Mouse (Mus musculus) adrenal gland, postnatal 36 days (tissue): ENCODE data around the gene Pgpep1. TPM values are rescaled to one million over a fixed set of nuclear protein-coding genes. Genes with fewer than 3 reads are reported as not detected.
A peak's percentile ranks its signal among the peaks of the same experiment; 100 is the strongest.

ENCODE experiments used
- DNase-seq, 2 experiments: peaks; one replicate each; pipeline ENCODE4 v3.0.0; 2021; ENCODE audit warnings: mixed read lengths in 1 of 2
- total RNA-seq, 2 experiments: library from RNA; stranded (reverse); gene quantifications; 2 replicates each; pipeline ENCODE4 v1.2.3; 2021

The Pgpep1 gene
- total RNA-seq, 2 experiments from 2014 or later, result 138 to 139 TPM

GRCm38 (mm10) chr8:70608749-70609367 lies 51.3 kb downstream of the Pgpep1 start, which contains the start of gene Ssbp4:
Gene Ssbp4, minus strand, starts transcription at chr8:70608872.
- DNase-seq, result no peak

DNA sequence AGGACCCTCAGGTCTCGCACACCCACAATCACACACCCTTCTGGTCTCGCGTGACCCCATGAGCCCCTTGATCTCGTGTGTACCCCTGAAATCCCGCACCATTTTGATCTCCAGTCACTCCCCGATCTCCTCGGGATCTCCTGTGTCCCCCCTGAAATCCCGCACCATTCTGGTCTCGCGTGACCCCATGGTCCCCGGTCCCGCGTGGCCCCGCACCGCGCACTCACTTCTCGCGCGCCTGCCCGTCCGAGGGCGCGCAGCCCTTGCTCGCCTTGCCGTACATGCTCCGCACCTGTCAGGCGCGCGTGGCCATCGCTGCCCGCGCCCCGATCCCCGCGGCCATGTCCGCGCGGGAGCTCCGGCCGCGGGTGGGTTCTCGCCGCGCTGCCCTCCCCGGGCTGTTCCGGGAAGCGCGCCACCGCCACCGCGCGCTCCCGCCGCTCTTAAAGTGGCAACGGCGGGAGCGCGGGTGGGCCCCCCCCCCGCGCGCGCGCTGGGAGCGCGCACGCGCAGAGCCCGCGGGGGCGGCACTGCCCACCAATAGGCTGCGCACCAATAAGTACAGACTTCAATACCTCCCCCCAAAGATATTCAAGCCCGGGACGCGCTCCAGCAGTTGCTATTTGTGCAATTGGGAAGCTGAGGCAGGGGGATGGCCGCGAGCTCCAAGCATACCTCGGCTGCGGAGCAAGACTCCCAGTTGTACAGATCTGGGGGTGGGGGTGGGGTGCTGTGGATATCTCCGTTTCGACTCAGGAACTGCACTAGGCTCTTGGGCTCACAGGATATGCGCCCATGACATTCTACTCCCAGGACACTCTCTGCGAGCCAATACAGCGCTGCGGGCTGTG lies 52.1 kb downstream of the Pgpep1 start:
- DNase-seq, result peak in 1 of 2 experiments; percentile 76

- no peak for DNase-seq
Measured at GRCm38 (mm10) chr8:70607603-70607897, 52.6 kb downstream of the Pgpep1 start.

DNA sequence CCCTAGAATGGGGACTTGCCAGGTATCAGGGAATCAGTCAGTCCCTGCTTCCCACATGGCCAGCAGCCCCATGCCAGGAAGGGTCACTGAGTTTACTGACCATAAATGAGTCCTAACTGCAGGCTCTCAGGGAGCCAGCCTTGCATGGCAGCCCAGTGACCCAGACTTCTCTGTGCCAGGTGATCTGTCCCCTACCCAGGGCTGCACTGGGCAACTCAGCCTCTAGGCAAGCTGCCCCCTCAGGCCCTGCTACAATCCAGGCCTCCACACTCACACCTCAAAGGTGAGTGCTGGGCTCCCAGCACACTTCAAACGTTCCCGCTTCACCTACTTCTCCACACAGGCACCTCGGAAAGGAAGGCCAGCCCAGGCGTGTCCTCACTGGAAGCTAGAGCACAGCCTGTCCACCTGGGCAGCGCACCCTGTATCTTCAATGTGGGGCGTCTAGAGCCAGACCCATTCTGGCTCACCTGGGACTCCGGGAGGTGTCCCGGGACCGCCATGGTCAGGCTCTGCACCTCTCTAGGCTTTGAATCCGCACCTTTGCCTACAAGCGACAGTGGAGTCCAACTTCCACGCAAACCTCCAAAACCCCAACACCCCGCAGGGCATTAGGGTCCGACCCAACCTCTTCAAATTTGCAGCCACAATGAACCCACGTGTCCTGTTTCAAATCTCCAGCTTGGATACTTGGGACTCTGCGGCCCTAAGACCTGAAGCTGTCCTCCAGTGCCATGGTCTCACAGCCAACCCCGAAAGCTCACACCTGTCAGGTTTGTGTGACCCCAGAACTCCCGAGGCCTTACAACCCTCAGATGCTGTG lies 53.2 kb downstream of the Pgpep1 start:
- no peak for DNase-seq

DNA sequence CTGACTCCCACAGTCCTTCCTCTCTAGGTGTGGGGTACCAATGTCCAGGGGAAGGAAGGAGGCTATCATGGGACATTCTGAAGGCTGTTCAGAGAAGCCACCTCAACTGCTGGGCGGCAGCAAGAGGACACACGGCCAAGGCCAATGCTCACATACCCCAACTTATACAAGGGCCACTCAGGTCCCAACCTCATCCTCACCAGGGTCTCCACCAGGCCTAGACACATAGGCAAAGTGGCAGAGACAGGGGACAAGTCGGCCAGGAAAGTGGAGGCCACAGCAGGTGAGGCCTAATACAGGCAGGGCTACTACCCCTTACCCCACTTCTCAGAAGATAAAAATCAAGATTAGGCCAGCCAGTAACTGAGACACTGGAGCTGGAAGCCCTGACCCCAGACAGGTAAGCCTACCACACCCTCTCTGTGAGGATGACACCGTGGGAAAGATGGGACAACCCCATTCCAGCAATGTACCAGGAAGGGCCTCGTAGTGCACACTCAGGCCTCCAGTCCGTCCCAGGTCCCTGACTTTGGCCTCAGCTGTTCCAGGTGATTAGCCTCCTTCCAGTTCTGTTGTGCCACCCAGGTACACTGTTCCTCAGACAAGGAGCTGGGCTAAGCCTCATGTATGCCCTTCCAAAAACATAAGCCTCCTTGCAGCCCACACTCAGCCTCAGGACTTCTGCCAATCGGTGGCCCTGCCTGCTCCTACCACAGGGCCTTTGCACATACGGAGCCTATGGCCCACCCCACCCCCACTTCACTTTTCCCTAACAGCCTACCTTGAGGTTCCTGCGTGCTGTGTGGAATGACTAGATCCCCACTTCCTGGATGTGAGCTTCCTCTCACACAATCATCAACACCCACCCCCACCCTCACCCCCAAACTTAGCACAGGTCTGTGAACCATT lies 54.1 kb downstream of the Pgpep1 start:
- DNase-seq, result no peak

DNA sequence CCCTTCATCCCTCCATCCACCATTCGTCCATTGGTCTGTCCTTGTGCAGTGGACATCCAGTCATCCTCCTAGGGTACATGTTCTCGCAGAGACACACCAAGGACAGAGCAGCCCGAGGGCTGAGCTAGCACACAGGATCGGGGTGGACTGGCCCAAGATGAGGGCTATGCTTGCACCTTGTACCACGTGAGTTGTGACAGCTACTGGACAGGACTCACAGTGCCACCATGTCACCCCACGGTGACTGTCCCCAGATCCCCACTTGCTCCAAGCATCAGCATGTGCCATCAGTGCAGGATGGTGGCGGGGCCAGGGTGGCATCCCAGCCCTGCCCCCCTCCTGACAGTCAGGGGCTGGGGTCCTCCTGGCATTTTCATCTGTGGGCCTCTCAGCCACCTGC lies 55.6 kb downstream of the Pgpep1 start:
- DNase-seq, result no peak

GRCm38 (mm10) chr8:70602139-70602811 lies 57.9 kb downstream of the Pgpep1 start:
- DNase-seq, result no peak

DNA sequence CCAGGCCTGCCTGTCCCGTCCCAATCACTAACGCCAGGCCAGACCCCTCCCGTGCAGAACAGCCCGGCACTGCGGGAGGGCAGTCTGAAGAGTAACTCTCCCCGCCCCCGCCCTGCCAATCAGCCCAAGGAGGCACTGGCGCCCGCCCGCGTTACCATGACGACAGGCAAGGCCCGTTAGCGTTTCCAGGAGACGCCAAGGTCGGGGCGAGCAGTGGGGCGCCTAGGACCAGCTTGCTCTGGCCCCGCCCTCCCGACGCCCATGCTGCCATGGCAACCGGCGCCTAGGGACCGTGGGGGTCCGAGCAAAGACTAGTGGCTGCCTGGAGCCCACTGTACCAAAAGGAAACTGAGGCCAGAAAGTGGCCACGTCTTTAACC lies 58.9 kb downstream of the Pgpep1 start:
- DNase-seq, result peak; percentile 95 to 96

GRCm38 (mm10) chr8:70600473-70601270 lies 59.5 kb downstream of the Pgpep1 start:
- peak in 1 of 2 experiments; percentile 71 for DNase-seq

- DNase-seq, result no peak
Measured at GRCm38 (mm10) chr8:70599507-70600290, 60.5 kb downstream of the Pgpep1 start.

DNA sequence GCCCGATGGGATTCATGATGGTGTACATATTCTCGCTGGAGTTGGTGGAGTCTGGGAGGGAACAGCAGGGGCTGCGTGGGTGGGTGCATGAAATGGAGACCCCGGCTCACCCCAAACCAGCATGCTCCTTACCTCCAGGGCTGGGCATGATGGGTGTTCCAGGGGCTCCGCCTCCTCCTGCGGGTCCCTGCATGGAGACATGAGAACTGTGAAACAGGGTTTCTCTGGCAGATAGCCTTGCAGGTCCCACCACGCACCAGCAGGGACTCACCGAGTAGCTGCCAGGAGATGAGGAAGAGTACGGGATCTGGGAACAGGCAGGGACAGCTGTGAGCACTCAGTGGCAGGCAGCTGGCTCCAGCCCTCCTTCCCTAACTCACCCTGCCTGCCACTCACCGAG lies 61.5 kb downstream of the Pgpep1 start:
- DNase-seq, result no peak

DNA sequence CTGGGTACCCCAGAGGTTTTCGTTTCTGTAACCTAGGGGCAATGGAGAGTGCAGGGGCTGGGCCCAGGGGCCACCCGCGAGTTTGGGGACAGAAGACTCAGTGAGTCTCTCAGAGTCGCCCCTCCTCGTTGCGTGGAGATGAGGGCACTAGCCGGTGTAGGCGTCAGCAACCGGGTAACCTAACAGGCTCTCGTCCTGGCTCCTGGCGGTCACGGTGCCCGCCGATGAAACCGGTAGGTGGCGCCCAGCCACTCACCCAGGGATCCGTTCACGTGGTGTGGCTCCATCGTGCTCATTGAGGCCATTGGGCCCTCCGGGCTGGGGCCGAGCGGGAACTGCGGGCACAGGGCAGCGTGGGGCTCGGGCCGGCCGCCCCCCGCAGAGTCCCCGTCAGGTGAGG lies 61.9 kb downstream of the Pgpep1 start:
- peak; percentile 90 to 93 for DNase-seq

- no peak for DNase-seq
Measured at GRCm38 (mm10) chr8:70597417-70598272, 62.5 kb downstream of the Pgpep1 start.

- DNase-seq, result no peak
Measured at GRCm38 (mm10) chr8:70596775-70597416, 63.3 kb downstream of the Pgpep1 start.
